Mouse (Mus musculus): ENCODE results near the gene Psg16. TPM values are rescaled to one million over a fixed set of nuclear protein-coding genes. Genes with fewer than 3 reads are reported as not detected.
A peak's percentile ranks its signal among the peaks of the same experiment; 100 is the strongest.

Psg16 gene
- total RNA-seq (2012; rRNA removed) (0.23 and 0.36 TPM in 2 replicates), polyA plus RNA-seq (2012; ENCODE audit: insufficient read depth in 1 of 2, insufficient read length in 2 of 2, low read depth in 1 of 2, low replicate concordance in 2 of 2, missing spikeins in 1 of 2) (under 1 TPM in 1 of 2 experiments, not detected in 1; 0.67 TPM)

- Histone ChIP-seq H3K79me2 (ENCODE audit: control insufficient read depth, insufficient read depth, low read length, poor library complexity) (no peaks in the 10 kb centered on the region), H3K36me3 (ENCODE audit: control insufficient read depth in 1 of 2, insufficient read depth in 2 of 2, low read length in 2 of 2) (peaks cover 0 to 2% of the 10 kb centered on the region in 2 experiments; a peak in 2 of 4 replicates), H3K4me1 (ENCODE audit: control insufficient read depth in 1 of 2, insufficient read depth in 2 of 2, low read length in 2 of 2) (peaks cover 2 to 5% of the 10 kb centered on the region in 2 experiments; a peak in 2 of 4 replicates), H3K27me3 (ENCODE audit: control insufficient read depth in 1 of 2, insufficient read depth in 2 of 2, low read length in 2 of 2) (no peaks in the 10 kb centered on the region), H3K9ac (ENCODE audit: control insufficient read depth, low read depth, low read length, poor library complexity, severe bottlenecking) (peak within 1 kb of the TSS; percentile 51), H3K4me3 (ENCODE audit: control insufficient read depth in 1 of 2, insufficient read depth in 1 of 2, low read depth in 2 of 2, low read length in 2 of 2) (peak within 1 kb of the TSS; percentile 49 to 55), H3K27ac (ENCODE audit: control insufficient read depth, low read depth, low read length) (peak within 1 kb of the TSS; percentile 60), H3K9me3 (replicated peaks; ENCODE audit: insufficient read depth, low read length) (no peaks in the 10 kb centered on the region)
- DNase-seq (ENCODE audit: low read depth, low spot score) = peak; percentile 91
- TF ChIP-seq POLR2AphosphoS5 (IDR thresholded peaks at IDR 0.05; ENCODE audit: borderline replicate concordance, low read depth, low read length) (no peak), POLR2A (IDR thresholded peaks at IDR 0.05; ENCODE audit: control insufficient read depth in 1 of 2, insufficient read depth in 1 of 2, low read depth in 1 of 2, low read length in 2 of 2, poor library complexity in 1 of 2) (peak in 1 of 2 experiments; percentile 57; a peak in 1 of 4 replicates), CTCF (IDR thresholded peaks at IDR 0.05 in 2 of 3, conservative IDR thresholded peaks at IDR 0.05 in 1 of 3; ENCODE audit: control insufficient read depth in 1 of 3, insufficient read depth in 1 of 3, low read depth in 2 of 3, low read length in 3 of 3, poor library complexity in 1 of 3, severe bottlenecking in 1 of 3) (peak; percentile 91 to 95 (median 93)), E2F4 (IDR thresholded peaks at IDR 0.05; ENCODE audit: borderline replicate concordance, low read depth, low read length) (no peak), MEF2A (IDR thresholded peaks at IDR 0.05; ENCODE audit: extremely low read depth, insufficient replicate concordance, low read depth, low read length, poor library complexity, severe bottlenecking) (0 out of 2 replicates have a peak, but pooled peaks have one; percentile 41), MYB (IDR thresholded peaks at IDR 0.05; ENCODE audit: low read depth, low read length) (peak; percentile 59; the same call in 1 of the 2 replicates), CHD1 (IDR thresholded peaks at IDR 0.05; ENCODE audit: low read depth, low read length) (no peak), NELFE (IDR thresholded peaks at IDR 0.05; ENCODE audit: low read depth, low read length) (peak; percentile 63), ZKSCAN1 (IDR thresholded peaks at IDR 0.05; ENCODE audit: low read depth, low read length) (no peak), SIN3A (IDR thresholded peaks at IDR 0.05; ENCODE audit: low read length) (peak; percentile 89), KAT2A (conservative IDR thresholded peaks at IDR 0.05; ENCODE audit: low read depth, low read length) (no peak; the same call in 1 of the 2 replicates), ZNF384 (IDR thresholded peaks at IDR 0.05; ENCODE audit: low read depth, low read length) (peak; percentile 98), ZC3H11A (IDR thresholded peaks at IDR 0.05; ENCODE audit: low read depth, low read length) (peak; percentile 60), UBTF (IDR thresholded peaks at IDR 0.05; ENCODE audit: borderline replicate concordance, insufficient read depth, low read depth, low read length) (no peak), ZMIZ1 (IDR thresholded peaks at IDR 0.05; ENCODE audit: low read depth, low read length) (no peak), RAD21 (IDR thresholded peaks at IDR 0.05; ENCODE audit: low read depth, low read length) (peak; percentile 89), MAFK (IDR thresholded peaks at IDR 0.05; ENCODE audit: borderline replicate concordance, low read depth, low read length) (0 out of 2 replicates have a peak, but pooled peaks have one; percentile 33), TAL1 (IDR thresholded peaks at IDR 0.05; ENCODE audit: low read length) (peak; percentile 77), JUND (IDR thresholded peaks at IDR 0.05; ENCODE audit: low read depth, low read length) (no peak), MYC (IDR thresholded peaks at IDR 0.05; ENCODE audit: low read depth, low read length) (peak; percentile 96), TBP (IDR thresholded peaks at IDR 0.05; ENCODE audit: low read depth, low read length) (0 out of 2 replicates have a peak, but pooled peaks have one; percentile 21), BHLHE40 (IDR thresholded peaks at IDR 0.05; ENCODE audit: borderline replicate concordance, low read depth, low read length) (peak; percentile 90), POLR2AphosphoS2 (IDR thresholded peaks at IDR 0.05; ENCODE audit: low read length) (0 out of 2 replicates have a peak, but pooled peaks have one; percentile 41), MAX (IDR thresholded peaks at IDR 0.05; ENCODE audit: low read length) (peak; percentile 97), HCFC1 (IDR thresholded peaks at IDR 0.05; ENCODE audit: low read depth, low read length) (peak; percentile 15), CHD2 (IDR thresholded peaks at IDR 0.05; ENCODE audit: low read length) (no peak; the same call in 1 of the 2 replicates), RCOR1 (IDR thresholded peaks at IDR 0.05; ENCODE audit: low read depth, low read length) (0 out of 2 replicates have a peak, but pooled peaks have one; percentile 62), ETS1 (IDR thresholded peaks at IDR 0.05; ENCODE audit: low read depth, low read length) (peak; percentile 89), MAZ (IDR thresholded peaks at IDR 0.05; ENCODE audit: low read depth, low read length) (no peak), GABPA (IDR thresholded peaks at IDR 0.05; ENCODE audit: low read depth, low read length) (no peak), TCF12 (IDR thresholded peaks at IDR 0.05; ENCODE audit: low read depth, low read length) (peak; percentile 81; the same call in 1 of the 2 replicates), MXI1 (IDR thresholded peaks at IDR 0.05; ENCODE audit: low read depth, low read length) (peak; percentile 93), SMC3 (IDR thresholded peaks at IDR 0.05; ENCODE audit: low read depth, low read length) (peak; percentile 78), USF1 (IDR thresholded peaks at IDR 0.05; ENCODE audit: low read depth, low read length) (0 out of 2 replicates have a peak, but pooled peaks have one; percentile 34), ELF1 (IDR thresholded peaks at IDR 0.05; ENCODE audit: low read depth, low read length) (no peak)
Observed at GRCm38 (mm10) chr7:17073904-17074615, at the start of gene Psg16. Gene Psg16, plus strand, starts transcription at chr7:17074040.
